ENCODE assay signal across 8 mouse cellular contexts in the genomic region with DNA sequence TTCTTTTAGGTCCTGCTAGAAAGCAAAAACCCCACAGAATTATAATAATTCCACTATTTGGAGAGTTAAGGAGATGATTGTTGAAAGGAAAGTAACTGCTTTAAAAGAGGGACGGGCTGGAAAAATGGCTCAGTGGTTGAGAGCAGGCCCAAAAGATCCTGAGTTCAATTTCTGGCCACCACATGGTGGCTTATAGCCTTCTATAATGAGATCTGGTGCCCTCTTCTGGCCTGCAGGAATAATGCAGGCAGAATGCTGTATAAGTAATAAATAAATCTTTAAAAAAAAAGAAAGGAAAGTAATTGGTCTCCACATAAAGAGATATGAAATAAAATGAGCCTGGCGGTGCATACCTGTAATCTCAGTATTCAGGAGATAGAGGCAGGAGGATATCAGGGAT. TPM values are rescaled to one million over a fixed set of nuclear protein-coding genes. Genes with fewer than 3 reads are reported as not detected.
DNase-seq lines count a peak whose midpoint lies in the region; ATAC-seq and TF ChIP-seq lines count a peak whose summit lies in the region.

No protein-coding gene starts in this region.

- no peak overlapping the region for H3K9ac ChIP-seq in liver, embryonic 12.5 days
- H3K9ac ChIP-seq in liver, embryonic 14.5 days (replicated peaks) = no peak overlapping the region

- 0 out of 2 replicates have a peak, but pooled peaks have one; percentile 4 for TF ChIP-seq CTCF in G1E (IDR thresholded peaks at IDR 0.05; ENCODE audit: low read depth, low read length)
- peak; percentile 66 for TF ChIP-seq CTCF in liver, embryonic 14.5 days (IDR thresholded peaks at IDR 0.05; ENCODE audit: low read depth)

- DNase-seq in liver (peak; percentile 62), G1E (ENCODE audit: low spot score) (no peak)
- DNase-seq in cerebellum, adult 11-12 months = peak; percentile 21
- peak; percentile 34 to 48 for DNase-seq in heart, postnatal 36 days
- peak in 2 of 3 experiments; percentile 37 to 44 for DNase-seq in liver, embryonic 14.5 days (ENCODE audit: low read depth in 3 of 3, low spot score in 3 of 3)
- peak; percentile 13 to 50 for DNase-seq in spleen, postnatal 36 days (ENCODE audit: low spot score in 2 of 2)
- no peak for DNase-seq in yolk sac, embryonic 10.5 days (ENCODE audit: low spot score)

- H3K4me1 ChIP-seq in liver, embryonic 12.5 days = peaks cover 25% of the 10 kb centered on the region
- H3K4me1 ChIP-seq in G1E (ENCODE audit: insufficient read depth, low read depth, low read length) = peaks cover 21% of the 10 kb centered on the region
- peaks cover 0 to 16% of the 10 kb centered on the region in 2 experiments; a peak in 2 of 4 replicates for H3K4me1 ChIP-seq in liver, embryonic 14.5 days (replicated peaks; ENCODE audit: control insufficient read depth in 2 of 2, insufficient read depth in 2 of 2, low read length in 1 of 2)

- ATAC-seq in liver, embryonic 12.5 days = no peak
- no peak for ATAC-seq in G1E (ENCODE audit: extremely low read depth, insufficient number of reproducible peaks, low FRiP score, poor library complexity, severe bottlenecking)
- no peak for ATAC-seq in liver, embryonic 14.5 days (ENCODE audit: insufficient read depth)

- no peak for TF ChIP-seq EP300 in liver, embryonic 14.5 days (IDR thresholded peaks at IDR 0.05; ENCODE audit: low read depth)

- H3K27me3 ChIP-seq in liver, embryonic 12.5 days (replicated peaks) = no peaks in the 10 kb centered on the region
- no peaks in the 10 kb centered on the region for H3K27me3 ChIP-seq in G1E (ENCODE audit: insufficient read depth, low read length)
- H3K27me3 ChIP-seq in liver, embryonic 14.5 days (ENCODE audit: control insufficient read depth, insufficient read depth, low read length) = no peaks in the 10 kb centered on the region

- no peak overlapping the region for H3K27ac ChIP-seq in liver, embryonic 12.5 days
- no peak overlapping the region for H3K27ac ChIP-seq in liver, embryonic 14.5 days

- no peak overlapping the region for H3K4me2 ChIP-seq in liver, embryonic 12.5 days
- no peak overlapping the region for H3K4me2 ChIP-seq in liver, embryonic 14.5 days (ENCODE audit: low read depth)

- no peak overlapping the region for H3K4me3 ChIP-seq in liver, embryonic 12.5 days
- no peak overlapping the region for H3K4me3 ChIP-seq in G1E (ENCODE audit: low read depth, low read length)
- H3K4me3 ChIP-seq in liver, embryonic 14.5 days (ENCODE audit: insufficient read depth in 1 of 2, low read depth in 2 of 2, low read length in 2 of 2) = no peak overlapping the region

- no peaks in the 10 kb centered on the region for H3K9me3 ChIP-seq in liver, embryonic 12.5 days (replicated peaks)
- no peaks in the 10 kb centered on the region for H3K9me3 ChIP-seq in G1E (replicated peaks)
- no peaks in the 10 kb centered on the region for H3K9me3 ChIP-seq in liver, embryonic 14.5 days (ENCODE audit: control insufficient read depth, low read length)

- H3K36me3 ChIP-seq in liver, embryonic 12.5 days = peaks cover 5% of the 10 kb centered on the region; the same call in 1 of the 2 replicates
- peaks cover 6% of the 10 kb centered on the region for H3K36me3 ChIP-seq in G1E (replicated peaks)
- no peaks in the 10 kb centered on the region for H3K36me3 ChIP-seq in liver, embryonic 14.5 days (replicated peaks; ENCODE audit: control insufficient read depth, insufficient read depth, low read depth)

- WGBS in liver, embryonic 12.5 days (ENCODE audit: insufficient replicate concordance) = 18% methylated on average over 2 of the region's 2 CpGs
- WGBS in liver, embryonic 14.5 days (ENCODE audit: insufficient replicate concordance) = 9% methylated on average over 2 of the region's 2 CpGs

- intact Hi-C loops in heart, postnatal 36 days (cut with DNase I) = loop anchor here (5.0 to 10.0 kb wide), 2 partner anchors 136 to 948 kb away; no protein-coding TSS in a partner anchor

RNA-seq across cellular contexts. Expression of a gene that starts 1.5 kb away (rescaled TPM):
- 35.4 and 36.3 TPM in 2 replicates for polyA plus RNA-seq in liver, embryonic 12.5 days (2016; fragmentation: Nextera tagmentation; extraction: Ambion mirVana)
- total RNA-seq in G1E (2014; fragmentation: Nextera tagmentation) (53.4 and 58.1 TPM in 2 replicates), G1E (2017) (71.6 and 75.9 TPM in 2 replicates)
- polyA plus RNA-seq in G1E (2012) = 3.3 and 3.4 TPM in 2 replicates
- total RNA-seq in heart, postnatal 36 days (2021) = 10 to 100 TPM; 38.7 to 54.0 TPM
- 6.5 and 9.2 TPM in 2 replicates for polyA plus RNA-seq in liver, embryonic 14.5 days (2012; rRNA removed)
- polyA plus RNA-seq in liver, embryonic 14.5 days (2014; fragmentation: Nextera tagmentation; extraction: Ambion mirVana) = 23.8 and 24.4 TPM in 2 replicates

RNA-seq across cellular contexts. Expression of a gene that starts 2.3 kb away (rescaled TPM):
- polyA plus RNA-seq in liver, embryonic 12.5 days (2016; fragmentation: Nextera tagmentation; extraction: Ambion mirVana) = 299 and 306 TPM in 2 replicates
- total RNA-seq in G1E (2014; fragmentation: Nextera tagmentation) = 53.8 and 103 TPM in 2 replicates
- total RNA-seq in G1E (2017) = 513 and 603 TPM in 2 replicates
- 12.7 and 16.1 TPM in 2 replicates for polyA plus RNA-seq in G1E (2012)
- total RNA-seq in heart, postnatal 36 days (2021) = 1,000 to 10,000 TPM; 1,680 to 1,775 TPM
- polyA plus RNA-seq in liver, embryonic 14.5 days (2012; rRNA removed) = 222 and 281 TPM in 2 replicates
- 395 and 431 TPM in 2 replicates for polyA plus RNA-seq in liver, embryonic 14.5 days (2014; fragmentation: Nextera tagmentation; extraction: Ambion mirVana)

RNA-seq across cellular contexts. Expression of a gene that starts 13.9 kb away (rescaled TPM):
- 10.5 and 12.3 TPM in 2 replicates for polyA plus RNA-seq in liver, embryonic 12.5 days (2016; fragmentation: Nextera tagmentation; extraction: Ambion mirVana)
- total RNA-seq in G1E (2014; fragmentation: Nextera tagmentation) = 36.4 and 49.7 TPM in 2 replicates
- total RNA-seq in G1E (2017) = 15.5 and 20.3 TPM in 2 replicates
- polyA plus RNA-seq in G1E (2012) = 0.74 and 1.1 TPM in 2 replicates
- 10 to 100 TPM in 1 of 2 experiments, 1 to 10 TPM in 1; 7.5 to 10.5 TPM for total RNA-seq in heart, postnatal 36 days (2021)
- polyA plus RNA-seq in liver, embryonic 14.5 days (2012; rRNA removed) = 1.6 and 2.3 TPM in 2 replicates
- 7.5 and 7.8 TPM in 2 replicates for polyA plus RNA-seq in liver, embryonic 14.5 days (2014; fragmentation: Nextera tagmentation; extraction: Ambion mirVana)

Comparison
In these comparisons a context has a peak if more than half of its experiments do, and no peak if none do; other contexts are left out.
1. DNase-seq: peak in liver (single experiment), cerebellum, adult 11-12 months (single experiment), heart, postnatal 36 days (2 of 2), liver, embryonic 14.5 days (2 of 3) and spleen, postnatal 36 days (2 of 2); none in G1E (single experiment) and yolk sac, embryonic 10.5 days (single experiment).
2. RNA of a gene that starts 2.3 kb away (polyA plus RNA-seq): 222 to 431 TPM in liver, embryonic 14.5 days and 299 to 306 TPM in liver, embryonic 12.5 days; 12.7 to 16.1 TPM in G1E; every median in the first group is over 10 times any median in the second.